Comparison of ENCODE assay signal across 28 mouse cellular contexts in genomic region chr10:69414888-69415287, GRCm38 (mm10). TPM values are rescaled to one million over a fixed set of nuclear protein-coding genes. Genes with fewer than 3 reads are reported as not detected.
DNase-seq lines count a peak whose midpoint lies in the region; ATAC-seq and TF ChIP-seq lines count a peak whose summit lies in the region.
"Had no signal": no experiment of that assay in that cellular context is flagged by ENCODE, and none has a peak within 500 bp of the region (broad histone marks: within the 10 kb centered on the region; RNA-seq: fewer than 3 reads in every experiment).

No protein-coding gene starts in this region.

- peak; percentile 24 for DNase-seq in kidney, adult 2 months
- no peak for DNase-seq in kidney, adult 9 months
- no peak for DNase-seq in testis, postnatal 14 days (ENCODE audit: low spot score)
- DNase-seq in lung, adult 2 months: peak; percentile 59
- peak; percentile 57 for DNase-seq in lung, postnatal 25 days (ENCODE audit: low spot score)
- DNase-seq in forebrain, embryonic 14.5 days (ENCODE audit: low spot score): no peak
- DNase-seq: adrenal gland, postnatal 36 days; cerebellum, adult 11 months; cerebellum, postnatal 10 days; forebrain, postnatal 0 days; gastrocnemius, postnatal 36 days; heart, adult 2 months; heart, postnatal 36 days; liver; thymus, adult 18-20 months; thymus, postnatal 4 days had no signal

- no peaks in the 10 kb centered on the region for H3K36me3 ChIP-seq in kidney, adult 2 months (ENCODE audit: control insufficient read depth, insufficient read depth, low read length)
- H3K36me3 ChIP-seq in testis, adult 2 months (ENCODE audit: control insufficient read depth, insufficient read depth, low read length): no peaks in the 10 kb centered on the region
- no peaks in the 10 kb centered on the region for H3K36me3 ChIP-seq in midbrain, embryonic 15.5 days (replicated peaks)
- H3K36me3 ChIP-seq in forebrain, embryonic 14.5 days (ENCODE audit: control insufficient read depth, insufficient read depth, low read length): no peaks in the 10 kb centered on the region
- H3K36me3 ChIP-seq: forebrain, embryonic 10.5 days; heart, embryonic 15.5 days; hindbrain, embryonic 13.5 days; limb, embryonic 10.5 days; neural tube, embryonic 13.5 days had no signal

- H3K4me3 ChIP-seq in kidney, adult 2 months (ENCODE audit: insufficient read depth, low read depth, low read length): no peak overlapping the region
- H3K4me3 ChIP-seq in testis, adult 2 months (ENCODE audit: control insufficient read depth, low read depth, low read length): peak overlapping the region; percentile 13
- H3K4me3 ChIP-seq in lung, adult 2 months (replicated peaks; ENCODE audit: extremely low read depth, low read depth, low read length): no peak overlapping the region
- H3K4me3 ChIP-seq in midbrain, embryonic 15.5 days: no peak overlapping the region
- H3K4me3 ChIP-seq in forebrain, embryonic 14.5 days (ENCODE audit: low read depth, low read length): no peak overlapping the region
- H3K4me3 ChIP-seq: forebrain, embryonic 10.5 days; heart, adult 2 months; heart, embryonic 15.5 days; hindbrain, embryonic 13.5 days; layer of hippocampus, adult 2 months; limb, embryonic 10.5 days; myocyte; neural tube, embryonic 13.5 days had no signal

- no peak for ATAC-seq in midbrain, embryonic 15.5 days (replicated peaks)
- no peak for ATAC-seq in forebrain, embryonic 14.5 days
- ATAC-seq: forebrain, postnatal 0 days; inflammation-experienced regulatory T-cells, adult 6 months; midbrain, embryonic 16.5 days had no signal

- no peak overlapping the region for H3K9ac ChIP-seq in midbrain, embryonic 15.5 days
- no peak overlapping the region for H3K9ac ChIP-seq in forebrain, embryonic 14.5 days (ENCODE audit: low read length)
- H3K9ac ChIP-seq: forebrain, postnatal 0 days; heart, embryonic 15.5 days; hindbrain, embryonic 13.5 days; neural tube, embryonic 13.5 days had no signal

- no peak for TF ChIP-seq CTCF in kidney, adult 2 months (conservative IDR thresholded peaks at IDR 0.05; ENCODE audit: insufficient read depth, insufficient read length, low read depth, low read length)
- TF ChIP-seq CTCF in testis, adult 2 months (IDR thresholded peaks at IDR 0.05; ENCODE audit: control insufficient read depth, insufficient read depth, insufficient replicate concordance, low read depth, low read length): no peak
- no peak for TF ChIP-seq CTCF in lung, adult 2 months (IDR thresholded peaks at IDR 0.05; ENCODE audit: insufficient read depth, low read length)

- no peak overlapping the region for H3K27ac ChIP-seq in kidney, adult 2 months (ENCODE audit: insufficient read depth, low read depth, low read length)
- H3K27ac ChIP-seq in testis, adult 2 months (ENCODE audit: control insufficient read depth, insufficient read depth, low read depth, low read length): no peak overlapping the region
- H3K27ac ChIP-seq in midbrain, embryonic 15.5 days: no peak overlapping the region
- H3K27ac ChIP-seq in forebrain, embryonic 14.5 days (ENCODE audit: low read depth, low read length): no peak overlapping the region
- H3K27ac ChIP-seq: forebrain, embryonic 10.5 days; heart, adult 2 months; heart, embryonic 15.5 days; hindbrain, embryonic 13.5 days; layer of hippocampus, adult 2 months; limb, embryonic 10.5 days; macrophage; neural tube, embryonic 13.5 days had no signal

- 59% methylated on average over 12 of the region's 12 CpGs for WGBS in kidney, adult 2 months
- WGBS in lung, adult 2 months: 29% methylated on average over 12 of the region's 12 CpGs
- WGBS in midbrain, embryonic 15.5 days: 73% methylated on average over 12 of the region's 12 CpGs
- 65% methylated on average over 12 of the region's 12 CpGs for WGBS in forebrain, embryonic 14.5 days

- H3K4me2 ChIP-seq in midbrain, embryonic 15.5 days: no peak overlapping the region
- H3K4me2 ChIP-seq in forebrain, embryonic 14.5 days (ENCODE audit: low read length): no peak overlapping the region
- H3K4me2 ChIP-seq: heart, embryonic 15.5 days; hindbrain, embryonic 13.5 days; neural tube, embryonic 13.5 days had no signal

- no peaks in the 10 kb centered on the region for H3K4me1 ChIP-seq in kidney, adult 2 months (ENCODE audit: control insufficient read depth, insufficient read depth, low read length)
- H3K4me1 ChIP-seq in testis, adult 2 months (ENCODE audit: control insufficient read depth, insufficient read depth, low read length): peaks cover 7% of the 10 kb centered on the region
- H3K4me1 ChIP-seq in lung, adult 2 months (ENCODE audit: control insufficient read depth, insufficient read depth, low read length): peaks cover 3% of the 10 kb centered on the region; the same call in 1 of the 2 replicates
- H3K4me1 ChIP-seq in midbrain, embryonic 15.5 days: no peaks in the 10 kb centered on the region
- no peaks in the 10 kb centered on the region for H3K4me1 ChIP-seq in forebrain, embryonic 14.5 days (ENCODE audit: control insufficient read depth, insufficient read depth, low read length)
- H3K4me1 ChIP-seq: forebrain, embryonic 10.5 days; heart, embryonic 15.5 days; hindbrain, embryonic 13.5 days; limb, embryonic 10.5 days; neural tube, embryonic 13.5 days had no signal

- no peaks in the 10 kb centered on the region for H3K9me3 ChIP-seq in midbrain, embryonic 15.5 days
- H3K9me3 ChIP-seq in forebrain, embryonic 14.5 days (replicated peaks; ENCODE audit: control insufficient read depth, low read length): no peaks in the 10 kb centered on the region
- H3K9me3 ChIP-seq: forebrain, embryonic 10.5 days; heart, embryonic 15.5 days; hindbrain, embryonic 13.5 days; limb, embryonic 10.5 days; neural tube, embryonic 13.5 days had no signal

- H3K27me3 ChIP-seq in kidney, adult 2 months (replicated peaks; ENCODE audit: control insufficient read depth, insufficient read depth, low read length): no peaks in the 10 kb centered on the region
- H3K27me3 ChIP-seq in testis, adult 2 months (ENCODE audit: control insufficient read depth, insufficient read depth, low read length): no peaks in the 10 kb centered on the region
- H3K27me3 ChIP-seq in midbrain, embryonic 15.5 days (replicated peaks): no peaks in the 10 kb centered on the region
- no peaks in the 10 kb centered on the region for H3K27me3 ChIP-seq in forebrain, embryonic 14.5 days (replicated peaks; ENCODE audit: control insufficient read depth, insufficient read depth, low read length)
- H3K27me3 ChIP-seq: heart, embryonic 15.5 days; hindbrain, embryonic 13.5 days; neural tube, embryonic 13.5 days had no signal

- no peak for TF ChIP-seq POLR2A in kidney, adult 2 months (IDR thresholded peaks at IDR 0.05; ENCODE audit: low read depth, low read length)
- no peak for TF ChIP-seq POLR2A in testis, adult 2 months (IDR thresholded peaks at IDR 0.05; ENCODE audit: control insufficient read depth, low read depth, low read length)
- no peak for TF ChIP-seq POLR2A in lung, adult 2 months (IDR thresholded peaks at IDR 0.05; ENCODE audit: borderline replicate concordance, extremely low read depth, low read depth, low read length)

RNA-seq across cellular contexts. Expression of gene Ank3, which starts 16.3 kb away (rescaled TPM):
- polyA plus RNA-seq in kidney, adult 2 months (2012; rRNA removed): 37.3 and 39.1 TPM in 2 replicates
- 3.4 and 3.6 TPM in 2 replicates for polyA plus RNA-seq in testis, adult 2 months (2012; rRNA removed)
- polyA plus RNA-seq in lung, adult 2 months (2012; rRNA removed): 19.2 and 23.3 TPM in 2 replicates
- polyA plus RNA-seq in midbrain, embryonic 15.5 days (2015; fragmentation: Nextera tagmentation; extraction: Ambion mirVana): 90.8 and 108 TPM in 2 replicates
- polyA plus RNA-seq in forebrain, embryonic 14.5 days (2014; fragmentation: Nextera tagmentation; extraction: Ambion mirVana): 60.0 and 84.2 TPM in 2 replicates
- polyA plus RNA-seq: macrophage had no signal

Comparison
In these comparisons a context has a peak if more than half of its experiments do, and no peak if none do; other contexts are left out.
1. DNase-seq: peak in kidney, adult 2 months (single experiment), lung, adult 2 months (single experiment) and lung, postnatal 25 days (single experiment); none in kidney, adult 9 months (single experiment), testis, postnatal 14 days (single experiment) and forebrain, embryonic 14.5 days (single experiment).